Mouse (Mus musculus) gastrocnemius, postnatal 10 days (tissue): ENCODE measurements around the gene Ivd. TPM values are rescaled to one million over a fixed set of nuclear protein-coding genes. Genes with fewer than 3 reads are reported as not detected.

Experiments
- DNase-seq: peaks from one replicate; pipeline ENCODE4 v3.0.0; 2021; ENCODE audit warnings: mixed read lengths
- total RNA-seq, 2 experiments: library from RNA; stranded (reverse); gene quantifications; 2 replicates each; pipeline ENCODE4 v1.2.3; 2021

The Ivd gene
- total RNA-seq, 2 experiments from 2014 or later, result 57.9 to 75.4 TPM

DNA sequence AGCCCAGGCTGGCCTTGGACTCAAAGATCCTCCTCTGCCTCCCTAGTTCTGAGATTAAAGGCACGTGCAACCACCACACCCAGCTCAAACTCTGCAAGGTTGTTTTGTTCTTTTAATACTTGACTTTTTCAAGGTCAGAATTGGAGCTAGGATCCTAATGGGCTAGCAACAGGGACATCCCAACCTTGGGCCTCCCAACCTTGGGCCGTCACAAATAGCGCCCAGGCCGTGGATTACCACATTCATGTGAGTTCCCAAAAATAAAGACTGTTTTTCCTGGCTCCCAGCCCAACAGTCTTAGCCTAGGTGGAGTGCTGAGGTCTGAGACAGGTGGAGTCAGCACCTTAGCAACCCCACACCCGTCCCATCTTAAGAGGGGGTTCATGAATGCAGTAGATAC lies 20.2 kb downstream of the Ivd start:
- no peak for DNase-seq

DNA sequence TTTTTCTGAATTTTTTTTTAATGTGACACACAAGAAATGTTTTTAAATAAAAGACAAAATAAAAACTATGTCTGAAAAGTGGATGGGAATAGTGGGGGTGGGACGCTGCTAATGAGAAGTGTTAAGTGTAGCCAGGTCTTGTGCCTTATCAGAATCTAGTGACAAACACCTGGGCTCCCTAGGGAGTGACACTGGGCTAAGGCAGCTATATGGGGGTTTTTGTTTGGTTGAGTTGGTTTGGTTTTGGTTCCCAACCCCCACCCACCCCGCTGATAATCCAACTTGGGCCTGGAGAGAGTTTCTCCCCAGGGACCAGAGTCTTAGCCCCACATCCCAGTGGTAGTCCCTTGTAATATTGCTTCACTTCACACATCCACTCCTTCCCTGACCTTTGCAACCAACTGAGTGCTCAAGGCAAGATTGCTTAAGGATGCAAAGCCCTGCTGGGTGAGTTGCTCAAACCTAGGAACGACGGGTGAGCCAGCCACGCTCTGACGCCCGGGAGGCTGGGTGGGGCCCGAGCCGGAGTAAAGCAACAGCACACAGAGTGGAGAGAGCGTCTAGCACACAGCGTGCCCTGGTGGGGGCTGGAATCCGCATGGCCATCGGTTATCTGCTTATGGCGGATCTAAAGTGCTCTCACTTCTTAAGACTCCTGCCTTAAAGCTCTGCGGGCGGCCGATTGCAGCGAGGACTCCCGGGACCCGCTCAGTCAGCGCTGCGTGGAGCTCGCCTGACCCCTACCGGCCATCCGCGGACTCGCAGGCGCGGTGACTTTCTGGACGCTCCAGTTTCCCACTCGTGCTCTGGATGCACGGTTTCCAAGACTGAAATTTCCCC lies 21.3 kb downstream of the Ivd start:
- DNase-seq, result peak; percentile 92

DNA sequence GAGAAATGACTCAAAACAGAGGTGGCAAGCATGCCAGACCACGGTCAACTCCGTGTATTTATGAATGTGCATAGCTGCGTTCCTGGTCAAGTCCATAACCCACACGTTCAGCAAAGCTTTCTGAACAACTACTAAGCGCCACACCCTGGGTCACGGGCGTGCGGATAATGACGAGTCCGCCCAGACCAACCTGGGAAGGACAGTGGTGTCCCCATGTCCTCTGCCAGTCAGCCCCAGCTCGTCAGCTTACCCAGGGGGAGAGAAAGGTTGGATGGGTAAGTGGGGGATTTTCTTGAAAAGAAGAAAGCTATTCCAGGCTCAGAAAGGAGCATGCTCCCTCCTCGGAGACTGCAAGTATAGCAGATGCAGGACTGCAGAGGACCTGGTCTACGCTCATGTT lies 25.7 kb downstream of the Ivd start:
- DNase-seq, result no peak

DNA sequence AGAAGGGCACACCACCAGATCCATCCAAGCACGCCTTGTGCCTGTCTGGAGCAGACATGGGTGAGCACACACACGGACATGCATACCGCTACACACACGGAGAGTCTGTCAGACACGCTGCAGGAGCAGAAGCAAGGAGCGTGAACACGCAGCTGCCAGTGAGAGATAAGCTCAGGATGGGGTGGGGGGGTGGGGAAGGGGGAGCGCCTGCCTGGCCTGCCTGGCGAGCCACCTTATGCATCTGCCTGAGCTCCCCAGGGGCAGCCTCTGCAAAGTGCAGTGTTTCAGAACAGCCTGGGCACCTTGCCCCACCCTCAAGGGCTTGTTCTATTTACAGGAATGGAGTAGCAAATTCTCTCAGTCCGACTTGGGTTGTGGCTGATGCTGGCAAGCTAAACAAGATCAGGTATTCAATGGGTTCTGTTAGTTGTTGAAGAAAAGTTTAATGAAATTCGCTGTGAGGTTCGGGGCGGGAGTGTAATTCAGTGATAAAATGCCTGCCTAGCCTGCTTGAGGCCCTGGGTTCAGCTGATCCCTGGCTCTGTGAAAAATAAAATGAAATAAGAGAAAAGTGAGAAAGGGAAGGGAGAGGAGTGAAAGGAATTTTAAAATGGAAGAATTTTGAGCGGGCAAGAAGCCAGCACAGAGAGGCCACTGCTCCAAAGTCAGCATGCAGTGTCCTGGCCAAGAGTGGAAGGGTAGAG lies 26.2 kb downstream of the Ivd start:
- DNase-seq, result no peak

DNA sequence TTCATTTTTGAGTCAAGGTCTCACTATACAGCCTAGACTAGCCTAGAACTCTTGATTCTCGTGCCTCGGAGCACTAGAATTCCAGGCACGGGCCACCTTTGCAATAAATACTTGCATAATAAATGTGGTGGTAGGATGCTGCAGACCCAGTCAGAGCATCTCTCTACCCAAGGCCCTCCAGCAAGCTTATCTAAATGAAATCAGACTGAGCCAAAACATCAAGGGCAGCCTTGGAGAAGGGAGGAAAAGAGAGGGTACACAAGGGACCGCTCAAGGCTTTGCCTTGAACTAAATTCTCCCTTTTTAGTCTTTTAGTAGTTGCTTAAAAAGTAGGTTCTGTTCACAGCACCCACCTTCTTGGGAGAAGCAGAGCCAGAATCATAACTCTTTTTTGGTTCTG lies 29.4 kb downstream of the Ivd start:
- DNase-seq, result no peak

DNA sequence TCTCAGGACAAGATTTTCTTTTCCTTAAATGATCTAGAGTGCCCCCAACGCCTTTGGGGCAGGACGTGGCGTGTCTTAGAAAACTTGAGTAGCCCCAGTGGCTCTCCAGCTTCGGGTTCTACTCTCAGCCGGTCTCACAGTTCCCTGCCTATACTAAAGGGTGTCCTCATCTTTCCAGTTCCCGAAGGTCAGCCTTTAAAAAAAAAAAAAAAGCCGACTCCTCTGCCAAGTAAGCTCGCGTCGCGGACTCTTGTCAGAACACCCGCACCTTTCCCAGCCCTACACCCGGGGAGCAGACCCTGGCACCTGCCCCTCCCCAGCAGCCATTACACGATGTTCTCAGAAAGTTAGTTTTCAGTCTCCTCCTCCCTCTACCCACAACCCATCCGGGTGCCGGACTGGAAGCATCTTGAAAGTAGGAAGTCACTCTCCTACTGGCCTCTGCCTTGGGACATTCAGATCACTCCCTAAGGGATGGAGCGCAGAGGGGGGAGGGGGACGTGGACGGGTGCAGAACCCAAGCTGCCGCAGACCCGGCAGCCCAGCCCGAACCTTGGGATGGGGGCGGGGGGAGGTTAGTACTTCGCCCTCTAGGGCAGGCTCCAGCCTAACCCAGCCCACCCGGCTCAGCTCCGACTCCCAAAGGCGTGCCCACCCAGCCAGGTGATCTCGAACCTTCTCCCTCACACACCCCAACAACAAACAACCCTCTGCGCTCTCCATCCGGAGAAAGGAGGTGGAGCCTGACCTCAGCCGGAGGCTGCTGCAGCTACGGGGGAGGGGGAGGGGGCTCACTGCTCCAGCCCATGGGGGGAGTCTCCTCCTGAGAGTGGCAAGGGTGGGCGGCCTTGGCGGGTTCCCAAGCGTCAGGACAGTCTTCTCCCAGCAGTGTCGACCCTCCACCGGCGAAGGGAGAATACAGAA lies 34.5 kb downstream of the Ivd start:
- peak; percentile 38 for DNase-seq

DNA sequence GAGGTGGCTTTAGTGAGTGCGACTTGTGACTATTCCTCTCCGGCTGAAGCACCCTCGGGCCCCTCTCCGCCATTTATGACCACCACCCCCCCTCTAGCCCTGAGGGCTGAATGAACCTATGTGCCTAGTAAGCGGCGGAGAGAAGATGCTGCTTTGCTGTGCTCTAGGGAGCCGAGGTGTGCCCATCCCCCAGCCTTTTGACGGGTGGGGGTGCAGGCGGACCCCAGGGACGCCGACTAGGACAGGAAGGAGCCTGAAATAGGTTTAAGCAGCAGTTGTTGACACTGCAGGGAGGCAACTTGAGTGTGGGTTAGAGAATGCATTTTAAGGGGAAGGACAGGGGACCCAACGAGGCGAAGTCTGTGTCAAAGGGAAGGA lies 35.1 kb downstream of the Ivd start:
- no peak for DNase-seq

DNA sequence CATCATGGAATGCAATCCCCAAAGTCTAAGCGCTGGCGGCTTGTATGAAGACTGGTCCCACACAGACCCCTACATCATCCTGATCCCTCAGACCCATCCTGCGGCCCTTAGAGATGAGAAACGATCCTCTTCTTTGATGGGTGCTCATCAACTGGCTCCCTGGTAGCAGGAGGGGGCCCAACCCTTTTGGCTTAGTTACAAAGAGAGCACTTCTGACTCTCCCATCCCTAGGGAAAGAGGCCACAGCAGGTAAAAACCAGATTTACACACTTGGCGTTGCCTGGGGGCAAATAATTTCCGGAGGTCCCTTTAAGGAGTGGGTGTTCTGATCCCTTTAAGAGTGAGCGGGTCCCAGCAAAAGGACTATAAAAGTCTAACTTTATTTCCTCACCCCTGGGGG lies 35.6 kb downstream of the Ivd start:
- DNase-seq, result no peak

DNA sequence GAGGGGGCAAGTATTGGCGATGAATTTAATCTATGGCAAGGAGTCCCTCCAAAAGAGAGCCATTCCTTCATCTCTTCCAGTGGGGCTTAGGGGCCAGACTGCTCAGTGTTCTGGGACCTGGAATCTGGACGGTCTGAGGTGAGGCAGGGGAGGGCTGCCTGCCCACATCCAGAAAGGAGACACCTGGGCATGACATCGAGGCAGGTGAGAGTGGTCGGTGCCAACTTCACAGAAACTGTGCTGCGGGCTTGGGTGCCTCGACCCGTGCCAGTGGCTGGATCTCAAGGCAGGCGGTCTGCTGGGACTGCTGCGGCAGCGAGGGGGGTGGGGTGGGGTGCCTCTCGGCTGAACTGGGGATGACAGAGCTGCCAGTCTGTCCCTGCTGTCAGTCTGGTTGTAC lies 36.1 kb downstream of the Ivd start:
- DNase-seq, result no peak

DNA sequence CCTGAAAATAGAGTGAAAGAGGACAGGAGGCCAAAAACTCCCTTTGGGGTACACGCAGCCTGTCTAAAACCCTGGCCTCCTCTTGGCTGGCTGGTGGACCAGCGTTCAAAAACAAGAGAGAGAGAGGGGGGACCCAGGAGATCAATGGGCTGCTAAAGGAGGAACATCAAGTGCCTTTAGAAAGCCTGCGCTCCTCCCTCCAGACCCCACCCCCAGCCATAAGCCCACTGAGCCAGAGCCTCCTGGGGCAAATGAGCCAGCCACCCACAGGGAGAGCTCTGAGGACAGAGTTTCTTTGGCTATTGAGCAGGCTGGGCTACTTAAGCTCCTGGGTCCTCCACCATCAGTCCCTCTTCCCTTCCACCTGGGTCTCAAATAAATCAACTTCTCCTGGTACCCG lies 37.0 kb downstream of the Ivd start:
- DNase-seq, result no peak

DNA sequence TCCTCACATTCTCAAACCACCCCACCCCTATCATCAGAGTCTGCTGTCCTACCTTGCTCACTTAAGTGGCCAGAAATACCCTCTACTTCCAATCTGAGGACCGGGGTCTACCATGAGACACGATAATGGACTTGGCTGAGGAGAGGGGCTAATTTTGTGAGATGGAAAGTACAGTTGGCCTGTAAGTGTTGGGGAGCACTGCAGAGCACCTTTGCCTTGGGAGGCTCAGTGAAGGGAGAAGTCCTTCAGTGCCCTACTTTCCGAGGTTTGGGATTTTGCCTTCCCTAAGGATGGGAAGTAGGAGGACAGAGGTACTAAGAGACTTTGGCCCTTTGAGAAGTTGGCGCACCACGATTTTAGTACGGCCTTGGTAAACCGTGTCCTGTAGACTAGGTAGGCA lies 37.6 kb downstream of the Ivd start:
- no peak for DNase-seq

DNA sequence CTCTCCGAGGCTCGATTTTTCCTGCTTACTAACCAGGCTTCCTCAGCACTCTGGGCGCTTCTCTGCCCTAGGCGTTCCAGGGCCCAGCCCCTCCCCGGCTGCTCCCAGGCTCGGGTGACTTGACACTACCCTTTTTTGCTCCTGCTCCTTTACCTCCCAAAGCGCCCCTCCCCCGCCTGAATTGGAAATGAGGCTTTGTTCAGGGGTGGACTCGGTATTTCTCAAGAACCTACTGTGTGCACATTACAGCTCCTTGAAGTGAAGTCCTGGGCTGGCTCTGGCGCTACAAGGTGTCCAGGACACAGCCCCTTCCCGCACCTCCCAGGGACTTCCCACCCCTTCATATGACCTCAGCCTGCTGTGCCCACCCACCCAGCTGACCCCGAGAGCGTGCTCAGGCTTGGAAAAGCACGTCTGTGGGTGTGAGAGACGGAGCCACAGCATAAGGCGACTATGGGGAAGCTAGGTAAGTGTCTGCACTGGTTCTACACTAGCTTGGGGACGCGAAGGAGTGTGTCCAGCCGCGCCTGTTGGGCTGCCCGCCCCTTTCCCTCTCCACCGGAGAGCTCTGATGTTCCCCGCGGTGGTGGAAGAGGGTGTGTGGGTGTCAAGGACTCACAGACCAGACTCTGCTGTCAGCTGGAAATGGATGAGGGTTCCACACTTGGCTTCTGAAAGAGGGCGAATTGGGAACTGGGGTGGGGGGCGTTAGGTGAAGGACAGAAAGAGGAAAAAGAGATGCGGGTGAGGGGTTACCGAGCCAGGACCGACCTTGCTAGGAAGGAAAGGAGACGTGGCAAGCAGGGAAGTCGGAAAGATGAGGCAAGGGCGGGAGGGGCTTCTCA lies 38.4 kb downstream of the Ivd start, which contains the start of gene Bahd1:
Gene Bahd1 (plus strand): TSS at position 397 of the 845 bp plus-strand sequence.
- peak; percentile 34 for DNase-seq

DNA sequence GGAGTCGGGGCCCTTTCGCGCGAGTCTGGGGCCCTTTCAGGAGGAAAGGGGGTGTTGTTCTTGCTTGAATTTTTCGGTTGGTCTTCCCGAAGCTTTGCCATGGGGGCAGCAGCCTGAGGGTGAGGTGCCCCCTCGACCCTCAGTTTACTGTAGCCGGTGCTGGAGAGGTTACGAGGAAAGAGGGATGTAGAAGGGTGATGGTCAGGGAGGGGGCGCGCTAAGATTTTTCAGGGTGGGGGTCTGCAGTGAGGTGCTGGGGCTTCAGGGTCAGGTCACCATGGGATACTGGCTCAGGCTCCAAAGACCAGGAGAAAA lies 39.0 kb downstream of the Ivd start:
- no peak for DNase-seq

DNA sequence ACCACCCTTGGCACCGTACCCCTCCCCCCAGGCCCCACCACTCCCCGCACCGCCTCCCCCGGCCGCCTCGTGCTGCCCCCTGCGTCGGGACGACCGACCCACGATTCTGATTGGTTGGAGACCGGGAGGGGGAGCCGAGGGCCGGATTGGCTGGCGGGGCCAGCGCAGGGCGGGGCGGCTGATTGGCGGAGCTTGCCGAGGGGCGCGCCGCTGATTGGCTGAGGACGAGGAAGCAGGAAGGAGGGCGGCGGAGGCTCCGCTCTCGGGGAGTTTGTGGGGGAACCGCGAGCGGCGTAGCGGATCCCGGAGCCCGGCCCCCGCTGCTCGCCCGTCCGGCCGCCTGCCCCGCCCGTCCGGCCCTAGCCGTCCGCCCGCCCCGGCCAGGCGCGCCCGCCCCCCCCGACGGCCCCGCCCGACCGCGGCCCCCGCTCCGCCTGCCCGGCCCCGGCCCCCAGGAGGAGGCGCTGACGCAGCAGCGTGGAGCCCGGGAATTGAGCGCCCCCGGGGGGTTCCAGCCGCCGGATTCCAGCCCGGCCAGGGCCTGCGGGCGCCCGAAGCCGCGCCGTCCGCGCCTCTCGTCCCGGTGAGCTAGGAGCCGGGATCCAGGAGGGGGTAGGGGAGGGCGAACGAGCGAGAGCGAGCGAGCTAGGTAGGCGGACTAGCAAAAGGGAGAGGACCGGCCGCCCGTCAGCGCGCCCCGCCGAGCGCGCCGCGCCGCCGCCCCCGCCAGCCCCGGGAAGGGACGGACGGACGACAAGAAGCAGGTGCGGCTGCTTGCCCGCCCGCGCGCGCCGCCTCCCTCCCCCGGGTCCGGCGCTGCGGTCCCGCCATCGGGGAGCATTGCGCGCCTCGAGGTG lies 39.6 kb downstream of the Ivd start:
- DNase-seq, result peak; percentile 97

DNA sequence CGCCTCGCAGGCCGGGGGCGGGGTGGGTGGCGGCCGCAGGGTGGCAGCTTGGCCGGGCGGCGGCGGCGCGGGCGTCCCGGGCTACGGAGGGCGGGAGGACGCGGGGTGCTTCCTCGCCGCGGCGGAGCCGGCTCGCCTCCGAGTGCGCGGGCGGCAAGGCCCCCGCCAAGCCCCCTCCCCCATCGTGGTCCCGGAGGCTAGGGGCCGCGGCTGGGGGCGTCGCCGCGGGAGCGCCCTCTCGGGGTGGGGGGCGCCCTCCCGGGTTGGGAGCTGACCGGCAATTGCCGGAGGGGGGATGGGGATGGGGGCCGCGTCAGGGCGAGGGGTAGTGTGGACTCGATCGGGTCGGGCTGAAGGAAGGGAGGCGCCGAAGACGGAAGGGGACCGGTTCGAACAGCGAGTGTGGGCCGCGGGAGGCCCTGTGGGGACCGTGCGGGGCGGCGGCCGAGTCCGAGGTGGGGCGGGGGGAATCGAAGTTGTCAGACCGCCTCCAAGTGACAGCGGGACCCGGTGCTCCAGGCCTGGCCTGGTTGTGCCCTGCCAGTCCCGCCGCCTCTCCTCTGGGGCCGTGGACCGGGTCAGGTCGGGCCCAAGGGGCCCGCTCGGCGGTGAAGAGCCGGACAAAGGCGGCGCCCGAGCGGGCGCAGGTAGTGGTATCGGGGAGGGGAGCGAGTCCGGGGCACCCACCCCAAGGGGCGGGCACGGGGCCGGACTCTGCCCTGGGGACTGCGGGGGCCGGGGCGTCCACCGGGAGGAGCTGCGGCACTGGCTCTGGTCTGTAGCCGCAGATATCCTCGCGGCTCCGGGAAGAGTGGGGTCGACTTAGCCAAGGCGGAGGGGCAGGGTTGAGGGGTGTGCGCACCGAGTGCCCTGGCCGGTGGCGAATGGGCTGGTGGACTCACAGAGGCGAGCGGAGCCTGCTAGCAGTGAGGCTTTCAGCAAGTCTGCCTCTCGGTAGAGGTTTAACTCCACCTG lies 40.6 kb downstream of the Ivd start:
- peak; percentile 50 for DNase-seq

DNA sequence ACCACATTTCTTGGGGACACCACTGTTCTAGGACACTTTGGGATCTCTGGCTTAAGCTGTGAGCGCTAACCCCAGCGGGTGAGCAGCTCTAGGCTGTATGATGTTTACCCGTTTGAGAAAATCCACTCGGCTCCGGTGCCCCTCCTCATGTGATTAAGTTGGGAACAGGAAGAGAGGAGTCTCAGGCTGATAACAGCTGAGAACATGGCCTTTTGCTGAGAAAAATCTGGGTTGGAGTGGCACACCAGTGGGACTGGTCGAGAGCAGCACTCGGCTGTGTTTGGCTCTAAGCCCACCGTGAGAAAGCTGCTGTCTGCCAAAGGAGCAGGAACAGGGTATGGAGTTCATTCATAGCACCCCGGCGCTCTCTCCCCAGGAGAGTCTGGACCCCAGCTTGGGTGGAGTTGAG lies 41.6 kb downstream of the Ivd start:
- DNase-seq, result no peak

DNA sequence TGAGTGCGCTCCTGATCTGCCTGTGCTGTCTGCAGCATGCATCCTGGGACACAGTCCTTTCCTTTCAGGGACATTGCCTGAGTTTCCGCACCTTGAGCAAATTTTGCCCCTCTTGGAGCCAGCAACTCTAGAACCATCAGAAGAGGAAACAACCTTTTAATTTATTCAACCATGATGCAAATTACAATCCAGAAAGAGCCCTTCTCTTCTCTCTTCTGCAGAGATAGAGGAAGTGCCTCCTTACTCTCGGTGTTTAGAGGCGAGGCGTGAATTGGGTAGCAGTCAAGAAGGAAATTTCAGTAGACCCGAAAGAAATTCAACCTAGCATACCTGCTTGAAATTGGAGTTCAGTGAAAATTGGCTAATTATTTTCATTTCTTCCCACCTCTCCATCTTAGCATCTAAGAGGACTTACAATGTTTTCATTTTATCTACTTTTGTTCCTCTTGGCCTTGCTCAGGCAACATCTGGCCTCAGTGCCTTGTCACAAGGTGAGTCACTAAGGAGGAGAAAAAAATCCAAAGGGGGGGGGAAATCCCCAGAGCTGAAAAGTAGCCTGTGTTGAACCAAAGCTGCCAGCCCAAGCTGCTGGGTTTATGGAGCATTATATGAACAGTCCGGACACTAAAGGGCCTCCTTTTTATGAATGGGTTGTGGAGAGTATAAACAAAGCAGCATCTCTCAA lies 43.8 kb downstream of the Ivd start:
- DNase-seq, result no peak

DNA sequence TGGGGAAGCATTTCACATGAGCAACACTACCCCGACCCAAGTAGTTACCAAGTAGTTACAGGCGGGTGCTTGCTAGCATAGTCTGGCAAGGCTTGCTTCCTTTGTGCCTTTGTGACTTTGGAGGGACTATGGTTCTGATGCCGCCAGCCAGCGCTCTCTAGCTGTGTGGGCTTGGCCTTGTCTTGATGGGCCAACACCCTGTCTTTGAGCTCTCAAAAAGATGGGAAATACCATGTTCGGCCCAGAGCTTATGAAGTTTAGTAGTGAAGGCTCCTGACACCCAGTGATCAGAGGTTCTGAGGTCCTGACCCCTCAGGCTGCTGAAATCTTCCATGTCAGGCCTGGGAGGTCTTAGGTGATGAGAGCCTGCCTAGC lies 44.4 kb downstream of the Ivd start:
- no peak for DNase-seq

DNA sequence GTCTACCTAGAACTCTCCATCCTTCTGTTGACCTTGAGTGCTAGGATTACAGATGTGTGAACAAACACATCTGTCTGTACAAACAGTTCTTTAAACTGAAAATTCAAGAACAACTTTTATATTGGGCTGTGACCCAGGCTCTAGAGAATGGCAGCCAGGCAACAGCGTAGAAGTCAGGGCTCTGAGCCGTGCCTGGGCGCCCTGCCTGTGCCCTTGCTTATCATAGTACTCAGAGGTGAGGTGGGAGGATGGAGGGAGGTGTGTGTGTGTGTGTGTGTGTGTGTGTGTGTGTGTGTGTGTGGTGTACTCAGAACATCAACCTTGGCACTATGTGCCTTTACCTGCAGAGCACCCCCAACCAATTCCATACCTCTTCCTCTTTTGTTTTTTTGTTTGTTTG lies 46.0 kb downstream of the Ivd start:
- DNase-seq, result no peak
